Mouse (Mus musculus) heart, embryonic 15.5 days (tissue): ENCODE measurements around the gene Nagk. TPM values are rescaled to one million over a fixed set of nuclear protein-coding genes. Genes with fewer than 3 reads are reported as not detected.

Experiments used
- ATAC-seq: fragments of 200-750 bp; cut with Nextera tagmentation; replicated peaks from 2 replicates; pipeline ENCODE4 v1.8.0; 2017; ENCODE audit warnings: low read depth, moderate TSS enrichment; ENCODE audit not compliant: insufficient number of reproducible peaks, insufficient read depth, low FRiP score
- H3K27ac ChIP-seq: fragments of 300-500 bp; sonication (generic); 2 replicates; pipeline ENCODE4 v1.5.1; 2015; ENCODE audit warnings: mild to moderate bottlenecking, inconsistent platforms
- H3K27me3 ChIP-seq: fragments of 300-500 bp; sonication (generic); 2 replicates; pipeline ENCODE4 v1.6.1; 2015; ENCODE audit warnings: inconsistent platforms
- H3K36me3 ChIP-seq: fragments of 300-500 bp; sonication (generic); 2 replicates; pipeline ENCODE4 v1.6.1; 2015; ENCODE audit warnings: mild to moderate bottlenecking, inconsistent platforms
- H3K4me1 ChIP-seq: fragments of 300-500 bp; sonication (generic); replicated peaks from 2 replicates; pipeline ENCODE4 v1.6.1; 2015; ENCODE audit warnings: inconsistent platforms
- H3K4me2 ChIP-seq: fragments of 300-500 bp; sonication (generic); 2 replicates; pipeline ENCODE4 v1.6.1; 2015; ENCODE audit warnings: inconsistent platforms, mild to moderate bottlenecking, moderate library complexity
- H3K4me3 ChIP-seq: fragments of 300-500 bp; sonication (generic); 2 replicates; pipeline ENCODE4 v1.5.1; 2015; ENCODE audit warnings: mild to moderate bottlenecking, inconsistent platforms
- H3K9ac ChIP-seq: fragments of 300-500 bp; sonication (generic); 2 replicates; pipeline ENCODE4 v1.6.1; 2015; ENCODE audit warnings: mild to moderate bottlenecking, inconsistent platforms
- H3K9me3 ChIP-seq: fragments of 300-500 bp; sonication (generic); replicated peaks from 2 replicates; pipeline ENCODE4 v1.6.1; 2016; ENCODE audit warnings: inconsistent platforms
- WGBS: fragments of 180-500 bp; shearing (Covaris S2); methylation state at CpG from one replicate; pipeline ENCODE4 v1.1.7; 2015; ENCODE audit warnings: mixed read lengths; 5-methylcytosine and 5-hydroxymethylcytosine counted together
- polyA plus RNA-seq: library from polyadenylated mRNA; unstranded; fragments of >200 nt; fragmentation: Nextera tagmentation; extraction: Ambion mirVana; gene quantifications from 2 replicates; pipeline ENCODE4 v1.2.1, GENCODE M21; 2015

The Nagk gene
- polyA plus RNA-seq = 61.2 and 65.0 TPM in 2 replicates

DNA sequence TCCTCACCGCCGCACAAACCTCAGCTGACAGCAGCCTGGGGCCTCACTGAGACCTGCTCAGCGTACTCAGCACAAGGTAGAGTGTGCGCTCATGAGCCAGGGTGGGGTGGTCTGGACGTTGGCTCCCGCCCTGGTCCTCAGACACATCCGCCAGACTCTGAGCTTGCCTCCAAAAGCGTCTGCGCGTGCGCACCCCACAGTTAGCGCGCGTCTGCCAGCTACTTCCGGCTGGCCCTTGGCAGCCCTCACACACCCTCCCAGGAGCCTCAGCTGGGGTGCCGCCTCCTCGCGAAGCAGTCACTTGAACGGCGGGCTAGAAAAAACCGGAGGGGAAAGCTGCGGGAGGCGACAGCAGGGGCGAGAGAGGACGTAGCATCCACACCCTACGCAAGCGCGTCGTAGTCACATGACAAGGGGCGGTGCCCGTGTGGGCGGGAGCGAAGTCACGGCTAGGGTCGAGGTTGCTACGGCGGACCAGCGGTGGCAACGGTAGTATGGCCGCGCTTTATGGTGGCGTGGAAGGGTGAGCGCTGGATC, at the start of gene Nagk:
TSS of gene Nagk (plus strand) at position 223 of the 537 bp plus-strand sequence.
- Histone ChIP-seq H3K9ac (peak within 1 kb of the TSS; percentile 77), H3K27ac (peak within 1 kb of the TSS; percentile 92)

DNA sequence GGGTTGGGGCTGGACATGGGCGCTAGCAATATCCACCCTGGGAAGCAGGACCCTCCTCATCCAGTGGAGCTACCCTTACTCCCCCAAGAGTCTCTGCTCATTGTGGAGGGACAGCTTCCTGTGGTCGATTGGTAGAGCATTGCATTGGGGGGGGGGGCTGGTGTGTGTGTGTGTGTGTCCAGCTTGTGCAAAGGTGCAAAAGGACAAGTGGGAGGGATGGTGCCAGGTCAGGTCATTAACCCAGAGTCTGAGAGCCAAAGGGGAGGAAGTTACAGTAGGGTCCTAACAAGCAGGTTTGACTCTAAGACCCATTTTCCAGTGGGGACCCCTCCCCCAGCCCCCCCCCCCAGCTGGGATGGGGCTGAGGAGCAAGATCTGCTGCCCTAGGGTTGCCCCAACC, 49.3 kb upstream of the Nagk start:
- H3K4me2 ChIP-seq = no peak overlapping the region
- no peak overlapping the region for H3K9ac ChIP-seq
- WGBS = 38% methylated on average over 2 of the region's 2 CpGs
- no peaks in the 10 kb centered on the region for H3K9me3 ChIP-seq
- H3K4me1 ChIP-seq = no peaks in the 10 kb centered on the region
- H3K27me3 ChIP-seq = peaks cover 51% of the 10 kb centered on the region
- H3K27ac ChIP-seq = no peak overlapping the region
- no peak overlapping the region for H3K4me3 ChIP-seq
- ATAC-seq = no peak
- no peaks in the 10 kb centered on the region for H3K36me3 ChIP-seq

More for the DNA sequence above, at the start of gene Nagk:
- peak; percentile 92 for ATAC-seq
- Histone ChIP-seq H3K4me3 (peak within 1 kb of the TSS; percentile 63), H3K9me3 (no peaks in the 10 kb centered on the region), H3K4me1 (peaks cover 14% of the 10 kb centered on the region), H3K27me3 (no peaks in the 10 kb centered on the region), H3K36me3 (no peaks in the 10 kb centered on the region), H3K4me2 (peak within 1 kb of the TSS; percentile 82)
- 0% methylated on average over 43 of the region's 43 CpGs for WGBS

DNA sequence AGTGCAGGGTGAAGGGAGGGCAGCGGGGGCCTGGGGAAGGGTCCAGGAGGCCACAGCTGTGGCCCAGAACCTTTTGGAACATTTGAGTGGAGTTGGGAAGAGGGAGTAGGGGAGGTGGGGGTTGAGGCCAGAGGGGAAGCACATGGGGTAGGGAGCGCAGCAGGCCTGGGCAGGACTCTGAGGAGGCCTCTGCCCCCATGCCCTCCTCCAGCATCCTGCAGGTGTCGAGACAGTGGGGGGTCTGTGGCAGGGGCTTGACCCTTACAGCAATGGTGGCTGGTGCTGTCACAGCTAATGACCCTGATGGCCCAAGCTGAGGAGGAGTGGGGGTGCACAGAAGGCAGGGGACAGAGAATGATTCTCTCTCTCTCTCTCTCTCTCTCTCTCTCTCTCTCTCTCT, 45.5 kb upstream of the Nagk start:
- H3K27me3 ChIP-seq = peaks cover 74% of the 10 kb centered on the region
- H3K9ac ChIP-seq = no peak overlapping the region

DNA sequence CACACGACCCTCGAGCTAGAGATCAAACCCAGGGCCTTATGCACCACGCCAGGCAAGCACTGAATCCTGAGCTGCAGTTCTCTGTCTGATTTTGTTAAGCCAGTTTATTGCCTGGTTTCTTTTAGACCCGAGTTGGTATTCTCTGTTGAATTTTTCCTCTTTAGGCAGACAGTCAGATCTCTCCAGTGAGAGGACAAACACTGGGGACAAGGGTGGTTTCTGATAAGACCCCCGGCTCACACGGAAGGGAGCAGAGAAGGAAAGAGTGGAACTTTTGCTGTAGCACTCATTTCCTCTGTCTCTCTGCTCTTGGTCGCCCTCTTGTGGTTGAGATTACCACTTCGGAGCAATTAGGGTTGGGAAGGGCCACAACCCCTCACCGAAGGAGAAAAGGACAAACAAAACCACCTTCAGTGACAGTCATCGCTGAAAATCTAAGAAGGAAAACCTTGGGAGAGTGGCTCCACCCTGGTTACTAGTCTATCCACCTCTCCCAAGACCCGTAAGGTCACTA, 44.6 kb upstream of the Nagk start:
- Histone ChIP-seq H3K9ac (no peak overlapping the region), H3K4me1 (no peaks in the 10 kb centered on the region), H3K4me2 (peak overlapping the region; percentile 39), H3K9me3 (no peaks in the 10 kb centered on the region), H3K27ac (no peak overlapping the region), H3K27me3 (peaks cover 76% of the 10 kb centered on the region), H3K36me3 (no peaks in the 10 kb centered on the region), H3K4me3 (no peak overlapping the region; the same call in 1 of the 2 replicates)
- no peak for ATAC-seq
- 10% methylated on average over 11 of the region's 11 CpGs for WGBS

More for the DNA sequence above, 45.5 kb upstream of the Nagk start:
- H3K9me3 ChIP-seq = no peaks in the 10 kb centered on the region
- no peak for ATAC-seq
- H3K4me2 ChIP-seq = no peak overlapping the region
- no peak overlapping the region for H3K27ac ChIP-seq
- H3K36me3 ChIP-seq = no peaks in the 10 kb centered on the region
- H3K4me1 ChIP-seq = no peaks in the 10 kb centered on the region
- 52% methylated on average over 3 of the region's 3 CpGs for WGBS
- H3K4me3 ChIP-seq = no peak overlapping the region

DNA sequence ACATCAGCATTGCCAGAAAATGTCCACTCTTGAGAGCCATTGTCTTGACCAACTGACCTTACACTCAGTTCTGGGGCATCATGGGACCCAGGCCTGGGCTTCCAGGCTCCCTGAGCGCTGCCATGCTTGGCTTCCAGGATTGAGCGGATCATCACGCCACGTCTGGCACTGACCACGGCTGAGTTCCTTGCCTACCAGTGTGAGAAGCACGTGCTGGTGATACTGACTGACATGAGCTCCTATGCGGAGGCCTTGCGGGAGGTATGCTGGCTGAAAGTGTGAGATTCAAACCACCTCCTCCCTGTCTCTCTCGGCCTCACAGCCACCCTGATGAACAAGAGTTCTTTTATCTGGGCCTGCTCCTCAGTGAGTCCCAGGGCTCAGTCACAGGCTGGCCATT, 38.7 kb upstream of the Nagk start:
- peaks cover 87% of the 10 kb centered on the region for H3K27me3 ChIP-seq
- no peak overlapping the region for H3K27ac ChIP-seq
- H3K9ac ChIP-seq = no peak overlapping the region
- no peak overlapping the region for H3K4me3 ChIP-seq
- ATAC-seq = no peak
- H3K9me3 ChIP-seq = no peaks in the 10 kb centered on the region
- no peaks in the 10 kb centered on the region for H3K36me3 ChIP-seq
- peaks cover 6% of the 10 kb centered on the region; the same call in 1 of the 2 replicates for H3K4me1 ChIP-seq
- no peak overlapping the region for H3K4me2 ChIP-seq
- 62% methylated on average over 9 of the region's 9 CpGs for WGBS

DNA sequence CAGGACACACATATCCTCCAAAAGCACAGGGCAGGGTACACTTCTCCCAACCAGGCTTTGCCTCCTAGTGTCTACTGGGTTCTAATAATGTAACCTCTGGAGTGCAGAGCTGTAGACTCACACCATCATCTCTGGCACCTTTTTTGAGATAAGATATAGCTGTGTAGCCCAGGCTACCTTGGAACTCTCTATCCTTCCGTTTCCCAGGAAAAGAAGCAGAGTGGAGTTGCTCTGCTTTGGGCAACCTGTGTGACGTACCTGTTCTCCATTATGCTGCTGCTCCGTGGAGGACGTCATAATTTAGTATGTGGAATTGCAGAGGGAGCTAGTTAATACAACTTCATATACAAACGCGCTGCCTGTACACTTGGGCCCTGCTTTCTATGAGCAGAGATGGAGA, 32.4 kb upstream of the Nagk start, which contains the start of gene Ankrd53:
TSS of gene Ankrd53 (plus strand) at position 301 of the 400 bp plus-strand sequence.
- peak within 1 kb of the TSS; percentile 85 for H3K4me2 ChIP-seq
- no peaks in the 10 kb centered on the region for H3K9me3 ChIP-seq
- peaks cover 26% of the 10 kb centered on the region for H3K4me1 ChIP-seq
- ATAC-seq = no peak
- H3K4me3 ChIP-seq = peak within 1 kb of the TSS; percentile 46
- 25% methylated on average over 6 of the region's 6 CpGs for WGBS
- H3K36me3 ChIP-seq = no peaks in the 10 kb centered on the region
- H3K27ac ChIP-seq = no peak within 1 kb of the TSS
- H3K27me3 ChIP-seq = peaks cover 64% of the 10 kb centered on the region
- H3K9ac ChIP-seq = peak within 1 kb of the TSS; percentile 52

DNA sequence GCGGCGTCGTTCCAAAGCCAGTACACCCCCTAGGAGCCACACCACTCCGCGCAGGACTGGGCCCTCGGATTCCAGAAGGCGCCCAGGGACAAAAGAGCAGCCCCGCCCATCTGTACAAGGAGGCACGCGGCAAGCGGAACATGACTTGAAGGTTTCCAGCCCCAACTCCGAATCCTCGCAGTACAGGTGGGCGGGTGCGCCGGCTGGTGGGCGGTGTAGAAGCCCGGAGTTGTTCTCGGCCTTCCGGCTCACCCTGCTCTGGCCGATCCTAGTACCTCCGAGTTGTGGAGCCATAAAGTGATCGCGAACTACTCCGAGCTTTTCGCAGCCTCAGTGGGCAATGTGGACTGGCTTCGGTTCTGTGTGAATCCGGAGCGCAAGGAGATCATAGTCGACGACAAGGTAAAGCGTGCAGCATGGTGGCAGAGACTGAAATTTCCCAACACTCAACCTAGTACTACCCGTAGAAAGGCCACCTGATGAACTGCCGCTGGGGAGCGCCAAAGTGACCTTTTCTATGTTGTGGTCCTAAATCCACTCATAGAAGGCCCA, 31.8 kb upstream of the Nagk start:
- Histone ChIP-seq H3K9ac (peak overlapping the region; percentile 52), H3K9me3 (no peaks in the 10 kb centered on the region), H3K27me3 (peaks cover 58% of the 10 kb centered on the region), H3K4me1 (peaks cover 28% of the 10 kb centered on the region), H3K4me2 (peak overlapping the region; percentile 85), H3K4me3 (peak overlapping the region; percentile 46), H3K36me3 (no peaks in the 10 kb centered on the region), H3K27ac (no peak overlapping the region)
- ATAC-seq = peak; percentile 54
- 3% methylated on average over 35 of the region's 35 CpGs for WGBS

DNA sequence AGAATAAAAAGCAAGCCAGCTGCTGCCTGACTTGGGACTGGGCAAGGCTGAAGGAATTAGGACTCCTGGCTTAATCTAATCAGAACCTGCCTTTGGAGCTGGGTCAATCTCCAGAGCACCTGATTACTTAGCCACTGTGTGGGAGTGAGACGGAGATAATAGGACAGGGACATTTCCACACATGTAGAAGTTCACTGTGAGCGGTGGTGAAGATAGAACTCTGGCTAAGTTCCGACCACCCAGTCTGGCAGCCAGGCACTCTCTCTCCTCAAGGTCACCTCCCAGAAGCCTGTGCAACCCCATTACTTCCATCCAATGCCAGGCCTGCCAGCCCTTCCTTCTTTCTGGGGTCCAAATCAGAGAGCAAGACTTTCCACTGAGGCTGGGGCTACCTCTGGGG, 27.8 kb upstream of the Nagk start:
- H3K9ac ChIP-seq = no peak overlapping the region
- WGBS = 43% methylated on average over 3 of the region's 3 CpGs
- no peaks in the 10 kb centered on the region for H3K9me3 ChIP-seq
- ATAC-seq = no peak; the same call in 1 of the 2 replicates
- peaks cover 24% of the 10 kb centered on the region for H3K36me3 ChIP-seq
- H3K4me1 ChIP-seq = peaks cover 23% of the 10 kb centered on the region
- H3K4me2 ChIP-seq = no peak overlapping the region
- no peak overlapping the region for H3K4me3 ChIP-seq
- peaks cover 24% of the 10 kb centered on the region for H3K27me3 ChIP-seq
- H3K27ac ChIP-seq = peak overlapping the region; percentile 57

DNA sequence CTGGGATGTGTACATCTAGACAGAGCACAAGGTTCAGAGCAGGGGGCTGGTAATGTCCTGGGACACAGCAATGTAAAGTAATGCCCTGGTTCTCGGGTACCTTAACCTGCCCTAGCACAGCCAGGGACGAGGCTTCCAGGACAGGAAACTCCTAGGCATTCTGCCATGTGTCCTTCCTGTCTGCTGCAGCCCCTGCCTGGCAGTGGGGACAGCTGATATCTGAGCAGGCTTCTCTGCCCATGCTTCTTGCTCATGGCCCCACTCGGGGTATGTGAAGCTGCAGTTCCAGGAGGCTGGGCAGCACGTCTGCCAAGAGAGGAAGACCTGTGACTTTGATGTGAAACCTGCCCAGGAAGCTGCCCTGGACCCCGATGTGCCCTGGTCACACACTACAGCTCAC, 26.3 kb upstream of the Nagk start:
- ATAC-seq = 0 out of 2 replicates have a peak, but pooled peaks have one; percentile 13

DNA sequence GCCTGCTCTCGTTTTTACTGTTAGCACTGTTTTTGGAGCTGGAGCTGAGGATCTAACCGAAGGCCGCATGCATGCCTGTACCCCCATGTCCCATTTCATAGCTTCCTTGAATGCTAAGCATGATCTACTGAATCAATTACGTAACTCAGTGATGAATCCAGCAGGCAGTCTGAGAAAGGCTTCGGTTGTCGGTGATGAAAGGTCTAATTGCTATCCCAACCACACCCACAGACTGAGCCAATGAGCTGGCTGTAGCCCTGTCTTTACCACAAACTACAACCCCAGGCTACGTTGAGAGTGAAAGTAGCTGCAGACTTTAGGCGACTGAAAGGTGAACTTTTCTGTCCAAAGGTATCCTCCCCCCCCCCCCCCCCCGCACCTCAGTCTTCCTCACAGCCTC, 20.7 kb upstream of the Nagk start:
- Histone ChIP-seq H3K36me3 (peaks cover 36% of the 10 kb centered on the region), H3K9me3 (no peaks in the 10 kb centered on the region), H3K9ac (no peak overlapping the region), H3K27me3 (no peaks in the 10 kb centered on the region), H3K4me2 (peak overlapping the region; percentile 82), H3K27ac (no peak overlapping the region), H3K4me3 (peak overlapping the region; percentile 98), H3K4me1 (peaks cover 19% of the 10 kb centered on the region)
- 59% methylated on average over 8 of the region's 9 CpGs for WGBS
- no peak for ATAC-seq

More for the DNA sequence above, 26.3 kb upstream of the Nagk start:
- H3K9me3 ChIP-seq = no peaks in the 10 kb centered on the region
- no peak overlapping the region for H3K4me3 ChIP-seq
- H3K27ac ChIP-seq = no peak overlapping the region
- no peak overlapping the region for H3K4me2 ChIP-seq
- no peak overlapping the region for H3K9ac ChIP-seq
- peaks cover 36% of the 10 kb centered on the region for H3K36me3 ChIP-seq
- WGBS = 65% methylated on average over 5 of the region's 5 CpGs
- peaks cover 11% of the 10 kb centered on the region for H3K27me3 ChIP-seq
- H3K4me1 ChIP-seq = peaks cover 11% of the 10 kb centered on the region

DNA sequence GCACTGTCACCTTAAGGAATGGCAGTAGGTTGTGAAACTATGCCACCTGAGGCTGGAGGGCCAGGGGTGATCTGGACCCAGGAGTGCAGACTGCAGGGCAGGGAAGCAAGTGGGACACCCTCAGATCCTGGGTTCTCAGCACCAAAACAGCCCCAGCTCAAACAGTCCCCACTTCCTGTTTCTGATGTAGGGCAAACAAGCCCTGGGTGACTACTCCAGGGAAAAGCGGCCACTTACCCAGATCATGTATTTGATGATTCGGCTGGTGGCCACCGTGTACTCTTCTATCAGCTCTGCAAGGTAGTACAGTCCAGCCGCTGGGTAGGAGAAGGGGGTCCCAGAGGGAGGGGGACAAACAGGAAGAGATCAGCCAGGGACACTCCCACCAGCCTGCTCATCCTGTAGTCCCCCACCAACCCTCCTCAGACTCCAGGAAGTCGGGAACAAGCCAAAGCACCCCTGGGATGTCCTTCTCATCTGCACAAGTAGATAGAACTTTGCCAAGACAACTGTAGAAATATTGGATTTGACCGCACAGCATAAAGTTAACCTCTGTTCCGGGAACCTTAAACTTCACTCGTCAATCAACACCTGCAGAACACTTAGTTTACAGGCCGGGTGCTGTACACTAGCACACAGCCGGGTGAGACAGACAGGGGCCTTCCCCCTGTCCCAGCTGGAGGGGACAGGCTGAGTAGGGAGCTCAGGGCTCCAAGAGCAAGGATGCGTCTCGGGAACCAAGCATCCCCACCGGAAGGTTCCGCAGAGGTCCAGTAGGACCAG, 19.8 kb upstream of the Nagk start:
- Histone ChIP-seq H3K27me3 (no peaks in the 10 kb centered on the region), H3K27ac (peak overlapping the region; percentile 92), H3K9ac (peak overlapping the region; percentile 96), H3K9me3 (no peaks in the 10 kb centered on the region), H3K4me1 (peaks cover 19% of the 10 kb centered on the region), H3K4me2 (peak overlapping the region; percentile 82), H3K4me3 (peak overlapping the region; percentile 98), H3K36me3 (peaks cover 28% of the 10 kb centered on the region)
- WGBS = 2% methylated on average over 14 of the region's 14 CpGs
- peak; percentile 25; the same call in 1 of the 2 replicates for ATAC-seq
